Mouse (Mus musculus) Muller cell, postnatal 12 days (primary cell): ENCODE measurements around the gene Serf2.

Experiments
- DNase-seq: peaks from one replicate; pipeline ENCODE4 v3.0.0-alpha.2; 2015; ENCODE audit errors: inconsistent ontology term

Gene Serf2

GRCm38 (mm10) chr2:121505942-121506882 lies 57.2 kb downstream of the Serf2 start, which contains the start of the genes Mfap1a and Wdr76:
TSS of gene Mfap1a (minus strand) at chr2:121506665.
TSS of gene Wdr76 (plus strand) at chr2:121506723.
- DNase-seq = peak; percentile 78

- DNase-seq = peak; percentile 11
Measured at GRCm38 (mm10) chr2:121507173-121507950, 58.4 kb downstream of the Serf2 start.
